Mouse (Mus musculus) embryonic facial prominence, embryonic 11.5 days (tissue): ENCODE measurements at regions not wholly inside any gene's neighbourhood (a gene's known extent, or its start where the extent isn't known, plus 50 kb on each side); places are given as distances from the start of the nearest gene placed in this dataset.
A peak's percentile ranks its signal among the peaks of the same experiment; 100 is the strongest.

Experiments
- ATAC-seq: fragments of 200-750 bp; cut with Nextera tagmentation; replicated peaks from 2 replicates; pipeline ENCODE4 v1.8.0; 2017; ENCODE audit warnings: low read depth; ENCODE audit not compliant: insufficient number of reproducible peaks, low FRiP score, low TSS enrichment
- DNase-seq: peaks from one replicate; pipeline ENCODE4 v3.0.0-alpha.2; 2015; ENCODE audit warnings: low spot score
- H3K27ac ChIP-seq: fragments of 300-500 bp; sonication (generic); replicated peaks from 2 replicates; pipeline ENCODE4 v1.5.1; 2014; ENCODE audit warnings: mild to moderate bottlenecking, low read depth, low read length, control low read depth
- H3K27me3 ChIP-seq: fragments of 300-500 bp; sonication (generic); 2 replicates; pipeline ENCODE4 v1.6.1; 2014; ENCODE audit warnings: mild to moderate bottlenecking, low read length, moderate library complexity, mixed read lengths; ENCODE audit not compliant: control insufficient read depth, insufficient read depth
- H3K36me3 ChIP-seq: fragments of 300-500 bp; sonication (generic); replicated peaks from 2 replicates; pipeline ENCODE4 v1.6.1; 2014; ENCODE audit warnings: low read depth, mild to moderate bottlenecking, low read length, moderate library complexity, mixed read lengths; ENCODE audit not compliant: control insufficient read depth, insufficient read depth
- H3K4me1 ChIP-seq: fragments of 300-500 bp; sonication (generic); 2 replicates; pipeline ENCODE4 v1.6.1; 2014; ENCODE audit warnings: low read length, mixed read lengths; ENCODE audit not compliant: control insufficient read depth, insufficient read depth
- H3K4me2 ChIP-seq: fragments of 300-500 bp; sonication (generic); 2 replicates; pipeline ENCODE4 v1.6.1; 2014; ENCODE audit warnings: low read depth, mild to moderate bottlenecking, control low read depth, low read length, moderate library complexity
- H3K4me3 ChIP-seq: fragments of 300-500 bp; sonication (generic); 2 replicates; pipeline ENCODE4 v1.5.1; 2014; ENCODE audit warnings: low read depth, low read length, control low read depth
- H3K9ac ChIP-seq: fragments of 300-500 bp; sonication (generic); replicated peaks from 2 replicates; pipeline ENCODE4 v1.6.1; 2014; ENCODE audit warnings: mild to moderate bottlenecking, control low read depth, low read length
- H3K9me3 ChIP-seq: fragments of 300-500 bp; sonication (generic); replicated peaks from 2 replicates; pipeline ENCODE4 v1.6.1; 2016; ENCODE audit warnings: mild to moderate bottlenecking, low read length, inconsistent platforms, mixed read lengths; ENCODE audit not compliant: control insufficient read depth
- WGBS: fragments of 180-500 bp; shearing (Covaris S2); extraction: QIAGEN DNeasy Blood & Tissue Kit; methylation state at CpG from one replicate; pipeline ENCODE4 v1.1.7; 2014; 5-methylcytosine and 5-hydroxymethylcytosine counted together

GRCm38 (mm10) chr15:61183291-61183690, 260.5 kb upstream of the A1bg start:
- no peak for ATAC-seq

GRCm38 (mm10) chr15:61168842-61169416, 246.1 kb upstream of the A1bg start:
- Histone ChIP-seq H3K4me3 (no peak overlapping the region), H3K4me1 (no peaks in the 10 kb centered on the region), H3K36me3 (no peaks in the 10 kb centered on the region), H3K27me3 (no peaks in the 10 kb centered on the region), H3K9ac (no peak overlapping the region), H3K27ac (no peak overlapping the region), H3K4me2 (no peak overlapping the region), H3K9me3 (no peaks in the 10 kb centered on the region)
- 77% methylated on average over 1 of the region's 1 CpGs for WGBS
- DNase-seq (no peak), ATAC-seq (no peak)

More at GRCm38 (mm10) chr15:61183291-61183690, 260.5 kb upstream of the A1bg start:
- no peak overlapping the region for H3K4me3 ChIP-seq
- H3K27me3 ChIP-seq: no peaks in the 10 kb centered on the region
- no peaks in the 10 kb centered on the region for H3K9me3 ChIP-seq
- DNase-seq: peak; percentile 55
- no peak overlapping the region for H3K9ac ChIP-seq
- WGBS: 9% methylated on average over 5 of the region's 5 CpGs
- H3K27ac ChIP-seq: peak overlapping the region; percentile 0; the same call in 1 of the 2 replicates
- no peaks in the 10 kb centered on the region for H3K36me3 ChIP-seq
- no peaks in the 10 kb centered on the region for H3K4me1 ChIP-seq
- H3K4me2 ChIP-seq: no peak overlapping the region

GRCm38 (mm10) chr15:61165050-61165449, 242.2 kb upstream of the A1bg start:
- Histone ChIP-seq H3K4me3 (no peak overlapping the region), H3K4me2 (no peak overlapping the region), H3K9me3 (no peaks in the 10 kb centered on the region), H3K9ac (no peak overlapping the region), H3K27me3 (no peaks in the 10 kb centered on the region), H3K4me1 (no peaks in the 10 kb centered on the region), H3K27ac (no peak overlapping the region), H3K36me3 (no peaks in the 10 kb centered on the region)
- ATAC-seq: no peak
- no peak for DNase-seq
- 68% methylated on average over 5 of the region's 5 CpGs for WGBS

GRCm38 (mm10) chr15:61161397-61161796, 238.6 kb upstream of the A1bg start:
- Histone ChIP-seq H3K4me1 (no peaks in the 10 kb centered on the region), H3K4me3 (no peak overlapping the region), H3K36me3 (no peaks in the 10 kb centered on the region), H3K9me3 (no peaks in the 10 kb centered on the region), H3K4me2 (no peak overlapping the region), H3K27ac (no peak overlapping the region), H3K27me3 (no peaks in the 10 kb centered on the region), H3K9ac (no peak overlapping the region)
- 48% methylated on average over 5 of the region's 5 CpGs for WGBS
- ATAC-seq (no peak), DNase-seq (no peak)

GRCm38 (mm10) chr15:61160666-61161065, 237.9 kb upstream of the A1bg start:
- Histone ChIP-seq H3K9me3 (no peaks in the 10 kb centered on the region), H3K4me2 (no peak overlapping the region), H3K27me3 (no peaks in the 10 kb centered on the region), H3K9ac (no peak overlapping the region), H3K4me3 (no peak overlapping the region), H3K36me3 (no peaks in the 10 kb centered on the region), H3K4me1 (no peaks in the 10 kb centered on the region), H3K27ac (no peak overlapping the region)
- DNase-seq (no peak), ATAC-seq (no peak)
- WGBS: 85% methylated on average over 1 of the region's 1 CpGs

- Histone ChIP-seq H3K36me3 (no peaks in the 10 kb centered on the region), H3K9me3 (no peaks in the 10 kb centered on the region), H3K27ac (no peak overlapping the region), H3K27me3 (no peaks in the 10 kb centered on the region), H3K4me2 (no peak overlapping the region), H3K4me3 (no peak overlapping the region), H3K4me1 (no peaks in the 10 kb centered on the region), H3K9ac (no peak overlapping the region)
- 94% methylated on average over 5 of the region's 5 CpGs for WGBS
- ATAC-seq (no peak), DNase-seq (no peak)
These were observed 236.7 kb upstream of the A1bg start for GRCm38 (mm10) chr15:61159552-61159951.

- peak; percentile 61 for DNase-seq
- WGBS: 4% methylated on average over 13 of the region's 13 CpGs
- no peaks in the 10 kb centered on the region for H3K9me3 ChIP-seq
- peak overlapping the region; percentile 26 for H3K4me3 ChIP-seq
- peak; percentile 77 for ATAC-seq
- H3K36me3 ChIP-seq: no peaks in the 10 kb centered on the region
- no peaks in the 10 kb centered on the region for H3K4me1 ChIP-seq
- peak overlapping the region; percentile 60 for H3K4me2 ChIP-seq
- no peak overlapping the region for H3K27ac ChIP-seq
- no peaks in the 10 kb centered on the region for H3K27me3 ChIP-seq
- H3K9ac ChIP-seq: peak overlapping the region; percentile 52
These were observed 235.3 kb upstream of the A1bg start for GRCm38 (mm10) chr15:61158041-61158545.

GRCm38 (mm10) chr15:61157543-61157942, 234.7 kb upstream of the A1bg start:
- ATAC-seq (0 out of 2 replicates have a peak, but pooled peaks have one; percentile 70), DNase-seq (peak; percentile 94)
- 7% methylated on average over 13 of the region's 13 CpGs for WGBS
- no peak overlapping the region for H3K9ac ChIP-seq
- H3K4me3 ChIP-seq: peak overlapping the region; percentile 26
- no peaks in the 10 kb centered on the region for H3K4me1 ChIP-seq
- H3K27ac ChIP-seq: no peak overlapping the region
- H3K4me2 ChIP-seq: peak overlapping the region; percentile 60
- no peaks in the 10 kb centered on the region for H3K36me3 ChIP-seq
- H3K9me3 ChIP-seq: no peaks in the 10 kb centered on the region
- no peaks in the 10 kb centered on the region for H3K27me3 ChIP-seq
